Comparison of ENCODE assay signal across 11 mouse cellular contexts in the genomic region with DNA sequence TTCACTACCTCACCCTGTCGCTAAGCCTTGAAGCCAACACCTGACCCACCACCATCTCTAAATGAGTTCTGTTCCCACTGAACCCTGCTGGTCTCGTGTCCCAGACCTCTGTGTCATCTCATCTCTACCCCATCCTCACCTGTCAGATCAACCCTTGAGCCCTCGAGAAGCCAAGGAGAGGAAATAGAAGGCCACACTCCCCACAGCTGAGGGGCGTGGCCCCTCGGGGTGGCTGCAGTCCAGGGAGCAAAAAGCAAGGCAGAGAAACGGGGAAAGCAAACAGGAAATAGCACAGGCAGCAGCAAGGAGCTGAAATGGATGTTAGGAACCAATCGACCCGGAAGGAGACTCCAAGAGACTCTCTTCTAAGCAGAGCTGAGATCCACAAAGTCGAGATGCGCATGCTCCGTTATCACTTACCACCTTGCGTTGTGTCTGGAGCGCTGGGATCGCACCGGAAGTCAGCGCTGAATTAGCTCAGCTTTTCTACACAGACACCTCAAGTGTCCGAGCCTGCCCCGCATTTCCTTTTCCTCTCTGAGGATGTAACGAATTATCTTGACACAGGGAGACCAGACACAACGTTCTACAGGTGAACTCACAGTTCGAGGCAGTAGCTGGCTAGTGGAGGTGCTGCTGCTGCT. TPM values are rescaled to one million over a fixed set of nuclear protein-coding genes. Genes with fewer than 3 reads are reported as not detected.
DNase-seq lines count a peak whose midpoint lies in the region; ATAC-seq and TF ChIP-seq lines count a peak whose summit lies in the region.
"Had no signal": no experiment of that assay in that cellular context is flagged by ENCODE, and none has a peak within 500 bp of the region (broad histone marks: within the 10 kb centered on the region; RNA-seq: fewer than 3 reads in every experiment).

No protein-coding gene starts in this region.

- TF ChIP-seq CTCF in testis, adult 2 months (IDR thresholded peaks at IDR 0.05; ENCODE audit: control insufficient read depth, insufficient read depth, insufficient replicate concordance, low read depth, low read length), result no peak
- no peak for TF ChIP-seq CTCF in liver, embryonic 14.5 days (IDR thresholded peaks at IDR 0.05; ENCODE audit: low read depth)

- H3K9ac ChIP-seq in heart, embryonic 12.5 days, result no peak overlapping the region
- no peak overlapping the region for H3K9ac ChIP-seq in liver, embryonic 14.5 days (replicated peaks)
- no peak overlapping the region for H3K9ac ChIP-seq in hindbrain, embryonic 14.5 days

- no peak for TF ChIP-seq EP300 in liver, embryonic 14.5 days (IDR thresholded peaks at IDR 0.05; ENCODE audit: low read depth)

- no peak for ATAC-seq in heart, embryonic 12.5 days (ENCODE audit: insufficient number of reproducible peaks, low FRiP score)
- no peak for ATAC-seq in liver, embryonic 14.5 days (ENCODE audit: insufficient read depth)
- ATAC-seq in inflammation-experienced regulatory T-cells, adult 6 months, result no peak
- no peak for ATAC-seq in hindbrain, embryonic 14.5 days (ENCODE audit: low FRiP score)

- peak overlapping the region; percentile 44 for H3K4me2 ChIP-seq in heart, embryonic 12.5 days
- peak overlapping the region; percentile 55 for H3K4me2 ChIP-seq in liver, embryonic 14.5 days (ENCODE audit: low read depth)
- no peak overlapping the region for H3K4me2 ChIP-seq in hindbrain, embryonic 14.5 days (replicated peaks)

- WGBS in heart, embryonic 12.5 days, result 35% methylated on average over 21 of the region's 21 CpGs
- 19% methylated on average over 21 of the region's 21 CpGs for WGBS in liver, embryonic 14.5 days (ENCODE audit: insufficient replicate concordance)
- WGBS in hindbrain, embryonic 14.5 days, result 62% methylated on average over 21 of the region's 21 CpGs

- TF ChIP-seq POLR2A in testis, adult 2 months (IDR thresholded peaks at IDR 0.05; ENCODE audit: control insufficient read depth, low read depth, low read length), result no peak

- peaks cover 26% of the 10 kb centered on the region for H3K27me3 ChIP-seq in heart, embryonic 12.5 days (replicated peaks)
- H3K27me3 ChIP-seq in testis, adult 2 months (ENCODE audit: control insufficient read depth, insufficient read depth, low read length), result no peaks in the 10 kb centered on the region
- no peaks in the 10 kb centered on the region for H3K27me3 ChIP-seq in liver, embryonic 14.5 days (ENCODE audit: control insufficient read depth, insufficient read depth, low read length)
- H3K27me3 ChIP-seq in hindbrain, embryonic 14.5 days (ENCODE audit: control insufficient read depth, insufficient read depth, low read length), result no peaks in the 10 kb centered on the region; the same call in 1 of the 2 replicates

- H3K36me3 ChIP-seq in heart, embryonic 12.5 days, result no peaks in the 10 kb centered on the region
- H3K36me3 ChIP-seq in testis, adult 2 months (ENCODE audit: control insufficient read depth, insufficient read depth, low read length), result no peaks in the 10 kb centered on the region
- H3K36me3 ChIP-seq in liver, embryonic 14.5 days (replicated peaks; ENCODE audit: control insufficient read depth, insufficient read depth, low read depth), result no peaks in the 10 kb centered on the region
- no peaks in the 10 kb centered on the region for H3K36me3 ChIP-seq in hindbrain, embryonic 14.5 days (replicated peaks; ENCODE audit: control insufficient read depth, insufficient read depth)

- DNase-seq in heart, adult 11 months, result no peak
- DNase-seq in testis, postnatal 10 days (ENCODE audit: low spot score), result no peak
- no peak for DNase-seq in liver, embryonic 14.5 days (ENCODE audit: low read depth in 3 of 3, low spot score in 3 of 3)
- no peak for DNase-seq in adrenal gland, adult (ENCODE audit: inconsistent age in 2 of 2, low spot score in 1 of 2)
- DNase-seq in hindbrain, embryonic 14.5 days (ENCODE audit: low spot score), result no peak
- DNase-seq: heart, postnatal 14 days; lung, postnatal 4 days; right cerebral cortex, postnatal 14 days had no signal

- H3K27ac ChIP-seq in heart, embryonic 12.5 days (ENCODE audit: poor library complexity, severe bottlenecking), result no peak overlapping the region
- H3K27ac ChIP-seq in testis, adult 2 months (ENCODE audit: control insufficient read depth, insufficient read depth, low read depth, low read length), result no peak overlapping the region
- no peak overlapping the region for H3K27ac ChIP-seq in liver, embryonic 14.5 days
- H3K27ac ChIP-seq in hindbrain, embryonic 14.5 days, result no peak overlapping the region

- H3K4me1 ChIP-seq in heart, embryonic 12.5 days (replicated peaks), result peaks cover 4% of the 10 kb centered on the region; the same call in 1 of the 2 replicates
- peaks cover 7% of the 10 kb centered on the region for H3K4me1 ChIP-seq in testis, adult 2 months (ENCODE audit: control insufficient read depth, insufficient read depth, low read length)
- peaks cover 0 to 7% of the 10 kb centered on the region in 2 experiments; a peak in 2 of 4 replicates for H3K4me1 ChIP-seq in liver, embryonic 14.5 days (replicated peaks; ENCODE audit: control insufficient read depth in 2 of 2, insufficient read depth in 2 of 2, low read length in 1 of 2)
- no peaks in the 10 kb centered on the region for H3K4me1 ChIP-seq in hindbrain, embryonic 14.5 days (replicated peaks; ENCODE audit: control insufficient read depth, insufficient read depth, low read length)

- H3K9me3 ChIP-seq in heart, embryonic 12.5 days (replicated peaks), result no peaks in the 10 kb centered on the region
- no peaks in the 10 kb centered on the region for H3K9me3 ChIP-seq in liver, embryonic 14.5 days (ENCODE audit: control insufficient read depth, low read length)
- no peaks in the 10 kb centered on the region for H3K9me3 ChIP-seq in hindbrain, embryonic 14.5 days (ENCODE audit: control insufficient read depth, low read length)

- H3K4me3 ChIP-seq in heart, embryonic 12.5 days, result no peak overlapping the region
- H3K4me3 ChIP-seq in testis, adult 2 months (ENCODE audit: control insufficient read depth, low read depth, low read length), result peak overlapping the region; percentile 6
- H3K4me3 ChIP-seq in liver, embryonic 14.5 days (ENCODE audit: insufficient read depth in 1 of 2, low read depth in 2 of 2, low read length in 2 of 2), result peak overlapping the region in 1 of 2 experiments; percentile 37; a peak in 2 of 4 replicates
- H3K4me3 ChIP-seq in hindbrain, embryonic 14.5 days (replicated peaks; ENCODE audit: low read length), result no peak overlapping the region

RNA-seq across cellular contexts. Expression of a gene that starts 18.4 kb away (rescaled TPM):
- 42.3 and 47.2 TPM in 2 replicates for polyA plus RNA-seq in heart, embryonic 12.5 days (2016; fragmentation: Nextera tagmentation; extraction: Ambion mirVana)
- polyA plus RNA-seq in testis, adult 2 months (2012; rRNA removed), result 5.3 and 8.9 TPM in 2 replicates
- 12.6 and 12.9 TPM in 2 replicates for polyA plus RNA-seq in liver, embryonic 14.5 days (2012; rRNA removed)
- 23.7 and 24.2 TPM in 2 replicates for polyA plus RNA-seq in liver, embryonic 14.5 days (2014; fragmentation: Nextera tagmentation; extraction: Ambion mirVana)
- polyA plus RNA-seq in inflammation-experienced regulatory T-cells, adult 6 months (2017; shearing (Covaris generic)), result 10 to 100 TPM; 15.9 to 21.4 (median 16.9) TPM
- polyA plus RNA-seq in hindbrain, embryonic 14.5 days (2014; fragmentation: Nextera tagmentation; extraction: Ambion mirVana), result 79.1 and 82.7 TPM in 2 replicates
